Mouse (Mus musculus): ENCODE measurements at regions not wholly inside any gene's neighbourhood (a gene's known extent, or its start where the extent isn't known, plus 50 kb on each side); places are given as distances from the start of the nearest gene placed in this dataset.
A peak's percentile ranks its signal among the peaks of the same experiment; 100 is the strongest.

DNA sequence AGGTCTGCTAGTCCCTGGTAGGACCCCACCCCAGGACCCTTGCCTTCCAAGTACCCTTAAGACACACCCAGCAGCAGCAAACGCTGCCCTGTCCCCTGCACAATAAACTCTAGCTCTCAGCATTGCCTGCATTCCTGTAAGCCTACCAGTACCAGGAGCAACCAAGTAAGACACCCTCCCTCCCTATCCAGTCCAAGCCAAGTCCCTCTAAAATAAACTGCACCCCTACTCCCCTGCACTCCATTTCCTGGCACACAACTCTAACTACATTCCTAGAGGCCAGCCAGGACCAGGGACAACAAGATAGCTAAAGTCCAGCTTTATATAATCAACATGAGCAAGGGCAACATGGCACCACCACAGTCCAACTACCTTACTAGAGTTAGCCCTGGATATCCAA is 103.5 kb downstream of the Ids start:
- Histone ChIP-seq H3K27me3 (replicated peaks; ENCODE audit: low read depth, poor library complexity, severe bottlenecking) (no peaks in the 10 kb centered on the region), H3K4me3 (no peak overlapping the region), H3K4me1 (no peaks in the 10 kb centered on the region), H3K27ac (replicated peaks) (no peak overlapping the region), H3K9me3 (no peaks in the 10 kb centered on the region), H3K36me3 (replicated peaks) (no peaks in the 10 kb centered on the region)
- WGBS, result 44% methylated on average over 1 of the region's 1 CpGs
- no peak for DNase-seq (ENCODE audit: low spot score)

DNA sequence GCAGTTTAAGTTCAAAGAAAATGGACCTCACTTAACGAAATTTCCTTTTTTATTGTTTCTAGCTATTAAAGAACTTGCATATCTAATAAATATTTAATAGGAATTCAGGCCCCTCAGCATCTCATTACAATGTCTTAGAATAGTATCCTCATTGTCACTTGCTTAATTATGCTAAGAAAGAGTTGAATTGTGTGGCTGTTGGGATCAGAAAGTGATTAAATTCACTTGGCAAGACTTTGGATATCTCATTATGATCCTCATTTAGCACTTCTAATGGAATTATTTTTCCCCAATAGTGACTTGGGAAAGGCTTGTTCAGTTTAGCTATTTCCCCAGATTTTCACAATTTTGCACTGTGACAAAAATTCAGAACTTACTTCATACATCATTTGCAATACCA is 148.9 kb downstream of the Ids start:
- Histone ChIP-seq H3K4me1 (no peaks in the 10 kb centered on the region), H3K4me3 (no peak overlapping the region), H3K27ac (replicated peaks) (no peak overlapping the region), H3K27me3 (replicated peaks; ENCODE audit: low read depth, poor library complexity, severe bottlenecking) (no peaks in the 10 kb centered on the region), H3K9me3 (no peaks in the 10 kb centered on the region), H3K36me3 (replicated peaks) (no peaks in the 10 kb centered on the region)
- DNase-seq (ENCODE audit: low spot score), result no peak
- 76% methylated on average over 1 of the region's 1 CpGs for WGBS

DNA sequence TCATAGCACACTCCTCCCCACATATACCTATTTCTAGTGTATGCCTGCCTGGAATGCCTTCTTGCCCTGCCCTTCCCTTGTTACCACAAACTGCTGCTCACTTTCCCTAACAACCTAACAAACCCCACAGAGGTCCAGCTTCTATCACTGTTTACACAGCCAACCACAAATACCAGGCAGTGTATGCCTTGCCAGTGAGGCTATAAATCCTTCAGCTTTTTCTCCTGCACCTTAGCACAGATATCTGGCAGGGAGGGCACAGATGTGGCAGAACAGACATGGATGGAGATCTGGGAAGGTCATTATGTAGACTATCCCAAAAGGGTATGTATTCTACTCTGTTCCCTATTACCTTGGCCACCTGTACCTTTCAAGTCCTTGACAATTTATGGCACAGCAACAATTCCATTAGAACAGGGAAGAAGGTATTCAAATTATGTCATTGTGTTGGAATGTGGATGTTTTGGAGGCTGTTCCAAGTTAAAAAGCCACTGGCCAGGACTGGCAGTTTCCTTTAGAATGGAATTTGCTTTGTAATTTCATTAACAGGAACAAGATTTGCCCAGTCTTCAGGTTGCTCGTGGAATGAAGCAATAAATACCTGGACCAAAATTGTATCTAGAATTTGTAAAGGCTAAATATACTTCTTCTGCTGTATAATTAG is 180.3 kb downstream of the Ids start:
- H3K9me3 ChIP-seq, result no peaks in the 10 kb centered on the region
- no peak overlapping the region for H3K27ac ChIP-seq (replicated peaks)
- no peaks in the 10 kb centered on the region for H3K36me3 ChIP-seq (replicated peaks)
- H3K4me1 ChIP-seq, result no peaks in the 10 kb centered on the region
- no peaks in the 10 kb centered on the region for H3K27me3 ChIP-seq (replicated peaks; ENCODE audit: low read depth, poor library complexity, severe bottlenecking)
- H3K4me3 ChIP-seq, result no peak overlapping the region
- DNase-seq (ENCODE audit: low spot score), result no peak
- WGBS, result 80% methylated on average over 1 of the region's 1 CpGs

DNA sequence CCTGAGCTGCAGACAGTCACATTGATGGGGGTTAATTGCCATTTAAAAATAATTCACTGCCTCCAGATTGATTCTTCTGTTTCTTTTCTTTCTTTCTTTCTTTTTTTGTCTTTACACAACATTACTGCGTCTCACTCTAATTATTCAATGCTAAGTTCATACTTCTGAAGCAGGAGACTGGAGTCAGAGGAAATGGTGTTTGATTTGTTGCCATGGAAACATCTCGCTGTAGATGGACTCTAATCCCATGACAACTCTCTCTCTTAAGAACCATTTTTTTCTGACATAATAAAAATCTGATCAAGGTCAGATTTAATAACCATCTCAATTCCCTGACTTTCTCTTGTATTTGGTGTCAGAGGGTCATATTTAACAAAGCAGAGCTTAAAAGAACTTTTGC is 195.1 kb downstream of the Ids start:
- no peaks in the 10 kb centered on the region for H3K4me1 ChIP-seq
- no peak for DNase-seq (ENCODE audit: low spot score)
- no peaks in the 10 kb centered on the region for H3K36me3 ChIP-seq (replicated peaks)
- 69% methylated on average over 2 of the region's 2 CpGs for WGBS
- H3K27me3 ChIP-seq (replicated peaks; ENCODE audit: low read depth, poor library complexity, severe bottlenecking), result 0 out of 2 replicates have a peak, but pooled peaks cover 4% of the 10 kb centered on the region
- H3K4me3 ChIP-seq, result no peak overlapping the region
- no peak overlapping the region for H3K27ac ChIP-seq (replicated peaks)
- H3K9me3 ChIP-seq, result no peaks in the 10 kb centered on the region

DNA sequence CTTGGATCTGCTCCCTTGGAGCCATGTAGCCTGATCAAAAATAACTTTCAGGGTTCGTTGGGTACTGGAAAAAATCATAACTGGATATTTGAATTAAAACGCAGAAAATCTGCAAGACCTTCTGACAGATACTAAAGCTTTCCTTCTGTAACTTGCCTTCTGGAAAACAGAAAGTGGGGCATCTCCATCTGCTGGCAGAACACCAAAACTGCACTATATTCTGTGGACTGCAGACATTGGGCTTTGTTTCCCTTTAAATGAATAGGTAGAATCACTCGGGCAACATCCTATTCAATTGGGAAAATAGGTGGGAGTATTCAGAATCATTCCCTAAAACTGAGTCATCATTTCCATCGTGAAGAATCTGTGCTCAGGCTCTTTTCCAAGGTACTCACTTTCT is 203.9 kb downstream of the Ids start:
- H3K36me3 ChIP-seq (replicated peaks), result no peaks in the 10 kb centered on the region
- H3K4me1 ChIP-seq, result no peaks in the 10 kb centered on the region
- H3K27me3 ChIP-seq (replicated peaks; ENCODE audit: low read depth, poor library complexity, severe bottlenecking), result 0 out of 2 replicates have a peak, but pooled peaks cover 3% of the 10 kb centered on the region
- 19% methylated on average over 4 of the region's 4 CpGs for WGBS
- no peak overlapping the region for H3K4me3 ChIP-seq
- DNase-seq (ENCODE audit: low spot score), result peak; percentile 12
- H3K27ac ChIP-seq (replicated peaks), result no peak overlapping the region
- H3K9me3 ChIP-seq, result no peaks in the 10 kb centered on the region

All from embryonic facial prominence, embryonic 10.5 days (tissue).